Mouse (Mus musculus): ENCODE measurements around the gene Tubgcp5.

Tubgcp5 gene

DNA sequence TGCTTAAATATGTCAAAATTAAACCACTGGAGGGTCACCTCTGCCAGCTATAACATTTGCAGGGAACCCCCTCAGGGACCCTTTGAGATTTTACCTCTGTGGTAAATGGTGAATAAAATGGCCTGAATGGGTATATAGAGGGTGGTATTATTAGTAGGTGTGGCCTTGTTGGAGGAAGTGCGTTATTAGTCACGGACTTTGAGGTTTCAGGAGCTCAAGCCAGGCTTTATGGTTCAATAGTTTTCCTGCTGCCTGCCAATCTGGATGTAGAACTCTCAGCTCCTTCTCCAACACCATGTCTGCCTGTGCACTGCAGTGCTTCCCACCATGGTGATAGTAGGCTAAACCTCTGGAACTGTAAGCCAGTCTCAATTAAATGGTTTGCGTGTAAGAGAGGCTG is 75.3 kb downstream of the Tubgcp5 start:
- no peak for TF ChIP-seq GATA4 (IDR thresholded peaks at IDR 0.05; ENCODE audit: insufficient replicate concordance, low read length)

- TF ChIP-seq GATA4 (IDR thresholded peaks at IDR 0.05; ENCODE audit: insufficient replicate concordance, low read length): no peak
Measured at GRCm38 (mm10) chr7:55870340-55871020, 76.5 kb downstream of the Tubgcp5 start.

DNA sequence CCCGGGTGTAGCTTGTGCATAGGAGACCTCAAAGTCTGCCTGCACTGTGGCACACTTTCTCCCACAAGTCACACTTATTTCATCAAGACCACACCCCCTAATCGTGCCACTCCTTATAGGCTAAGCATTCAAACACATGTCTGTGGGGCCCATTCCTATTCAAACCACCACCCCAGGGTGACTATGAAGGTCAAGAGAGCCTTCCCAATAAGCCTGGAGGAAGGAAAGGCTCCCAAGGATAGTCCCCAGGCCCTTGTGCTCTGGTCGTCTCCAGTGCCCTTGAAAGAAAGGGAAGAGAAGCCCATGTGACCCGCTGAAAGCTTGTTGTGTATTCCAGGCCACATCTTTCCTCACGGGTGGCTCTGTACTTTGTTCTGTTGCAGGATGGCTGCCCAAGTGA is 77.5 kb downstream of the Tubgcp5 start:
- TF ChIP-seq GATA4 (IDR thresholded peaks at IDR 0.05; ENCODE audit: insufficient replicate concordance, low read length): no peak

- TF ChIP-seq GATA4 (IDR thresholded peaks at IDR 0.05; ENCODE audit: insufficient replicate concordance, low read length): no peak
Measured at GRCm38 (mm10) chr7:55874703-55875102, 80.7 kb downstream of the Tubgcp5 start.

DNA sequence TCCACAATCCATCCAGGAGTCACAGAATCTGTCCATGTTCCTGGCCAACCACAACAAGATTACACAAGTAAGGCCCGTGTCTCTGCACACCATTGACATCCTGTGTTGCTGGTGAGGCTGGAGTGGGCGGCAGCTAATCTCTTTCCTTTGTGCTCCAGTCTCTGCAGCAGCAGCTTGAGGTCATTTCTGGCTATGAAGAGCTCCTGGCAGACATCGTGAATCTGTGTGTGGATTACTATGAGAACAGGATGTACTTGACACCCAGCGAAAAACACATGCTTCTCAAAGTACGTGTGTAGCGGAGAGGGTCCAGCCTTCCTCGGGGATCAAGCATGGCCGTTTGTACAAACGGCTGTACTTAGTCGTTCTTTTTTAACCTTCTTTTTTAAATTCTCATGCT is 83.8 kb downstream of the Tubgcp5 start:
- no peak for TF ChIP-seq GATA4 (IDR thresholded peaks at IDR 0.05; ENCODE audit: insufficient replicate concordance, low read length)

DNA sequence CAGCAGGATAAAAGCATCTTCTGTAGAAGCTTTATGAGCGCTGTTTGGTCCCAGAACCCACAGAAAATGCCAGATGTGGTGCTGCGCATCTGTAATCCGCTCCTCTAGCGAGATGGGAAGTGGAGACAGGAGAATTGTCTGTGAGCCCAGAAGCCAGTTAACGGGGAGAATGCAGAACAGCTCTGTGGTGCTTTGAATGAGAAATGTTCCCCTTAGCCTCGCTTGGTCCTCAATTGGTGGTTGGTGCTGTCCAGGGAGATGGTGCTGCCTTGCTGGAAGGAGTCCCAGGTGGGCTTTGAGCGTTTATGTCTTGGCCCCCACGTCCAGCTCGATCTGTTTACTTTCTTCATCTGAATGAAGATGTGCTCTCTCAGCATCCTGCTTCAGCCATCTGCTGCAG is 86.9 kb downstream of the Tubgcp5 start:
- TF ChIP-seq GATA4 (IDR thresholded peaks at IDR 0.05; ENCODE audit: insufficient replicate concordance, low read length): no peak

All from liver, adult (tissue).